Mouse (Mus musculus) limb, embryonic 12.5 days (tissue): ENCODE measurements around the gene Smurf2. TPM values are rescaled to one million over a fixed set of nuclear protein-coding genes. Genes with fewer than 3 reads are reported as not detected.

ENCODE experiments used
- ATAC-seq: fragments of 200-750 bp; cut with Nextera tagmentation; 2 replicates; pipeline ENCODE4 v1.8.0; 2017; ENCODE audit warnings: low read depth, moderate TSS enrichment; ENCODE audit not compliant: insufficient number of reproducible peaks, insufficient read depth, low FRiP score, low TSS enrichment
- H3K27ac ChIP-seq: fragments of 300-500 bp; sonication (generic); 2 replicates; pipeline ENCODE4 v1.5.1; 2016; ENCODE audit warnings: mild to moderate bottlenecking, moderate library complexity
- H3K27me3 ChIP-seq: fragments of 300-500 bp; sonication (generic); 2 replicates; pipeline ENCODE4 v1.6.1; 2016; ENCODE audit warnings: mild to moderate bottlenecking, moderate library complexity
- H3K36me3 ChIP-seq: fragments of 300-500 bp; sonication (generic); 2 replicates; pipeline ENCODE4 v1.6.1; 2016; ENCODE audit warnings: mild to moderate bottlenecking, moderate library complexity
- H3K4me1 ChIP-seq: fragments of 300-500 bp; sonication (generic); replicated peaks from 2 replicates; pipeline ENCODE4 v1.6.1; 2016
- H3K4me2 ChIP-seq: fragments of 300-500 bp; sonication (generic); 2 replicates; pipeline ENCODE4 v1.6.1; 2016; ENCODE audit warnings: mild to moderate bottlenecking, moderate library complexity
- H3K4me3 ChIP-seq: fragments of 300-500 bp; sonication (generic); replicated peaks from 2 replicates; pipeline ENCODE4 v1.5.1; 2016; ENCODE audit warnings: mild to moderate bottlenecking
- H3K9ac ChIP-seq: fragments of 300-500 bp; sonication (generic); replicated peaks from 2 replicates; pipeline ENCODE4 v1.6.1; 2016; ENCODE audit warnings: mild to moderate bottlenecking, moderate library complexity
- H3K9me3 ChIP-seq: fragments of 300-500 bp; sonication (generic); 2 replicates; pipeline ENCODE4 v1.6.1; 2016; ENCODE audit warnings: mild to moderate bottlenecking, moderate library complexity
- WGBS: fragments of 180-500 bp; shearing (Covaris S2); methylation state at CpG from one replicate; pipeline ENCODE4 v1.1.7; 2016; 5-methylcytosine and 5-hydroxymethylcytosine counted together
- polyA plus RNA-seq: library from polyadenylated mRNA; unstranded; fragments of >200 nt; fragmentation: Nextera tagmentation; extraction: Ambion mirVana; gene quantifications from 2 replicates; pipeline ENCODE4 v1.2.1, GENCODE M21; 2016

Smurf2 gene
- polyA plus RNA-seq, 1 experiment from 2014 or later = 16.1 TPM

DNA sequence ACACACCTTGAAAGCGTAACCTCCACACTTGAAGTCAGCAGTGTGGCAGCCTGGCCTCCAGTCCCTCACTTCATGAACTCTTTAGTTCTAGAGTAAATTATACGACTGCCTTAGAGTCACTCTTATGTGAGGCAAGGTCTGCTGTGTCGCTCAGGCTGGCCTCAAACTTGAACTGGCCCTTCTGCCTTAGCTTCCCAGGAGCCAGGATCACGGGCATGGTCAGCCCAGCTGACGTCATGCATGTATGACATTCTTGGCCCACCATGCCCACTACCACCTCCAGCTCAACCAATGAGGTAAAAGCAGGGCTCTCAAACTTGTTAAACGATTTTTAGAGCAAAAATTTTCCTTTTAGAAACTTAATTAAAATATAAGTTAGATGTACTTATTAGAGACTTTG, 99.1 kb downstream of the Smurf2 start:
- ATAC-seq = no peak
- no peak overlapping the region for H3K4me2 ChIP-seq
- H3K4me1 ChIP-seq = peaks cover 12% of the 10 kb centered on the region
- peaks cover 81% of the 10 kb centered on the region for H3K36me3 ChIP-seq
- H3K9ac ChIP-seq = no peak overlapping the region
- WGBS = 90% methylated on average over 6 of the region's 6 CpGs
- no peaks in the 10 kb centered on the region for H3K9me3 ChIP-seq
- H3K27me3 ChIP-seq = no peaks in the 10 kb centered on the region
- H3K4me3 ChIP-seq = no peak overlapping the region
- H3K27ac ChIP-seq = no peak overlapping the region

DNA sequence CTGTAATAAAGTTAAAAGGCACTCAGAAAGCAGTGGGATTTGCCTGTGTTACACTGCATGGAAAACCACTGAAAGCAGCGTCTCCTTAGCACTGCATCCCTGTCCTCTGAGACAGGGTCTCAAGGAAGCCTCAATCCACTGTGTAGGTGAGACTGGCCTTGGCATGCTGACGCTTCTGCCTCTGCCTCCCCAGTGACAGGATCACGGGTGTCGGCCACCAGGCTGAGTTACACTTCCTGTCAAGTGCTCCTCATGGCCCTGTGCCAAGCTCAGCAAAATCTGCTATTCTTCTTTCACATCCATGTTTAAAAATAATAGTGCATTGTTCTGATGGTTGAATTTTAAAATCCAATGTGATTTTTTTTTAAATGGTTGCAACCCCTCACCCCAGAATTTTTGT, 99.5 kb downstream of the Smurf2 start:
- Histone ChIP-seq H3K27ac (no peak overlapping the region), H3K36me3 (peaks cover 81% of the 10 kb centered on the region), H3K4me3 (no peak overlapping the region), H3K9ac (no peak overlapping the region), H3K4me2 (no peak overlapping the region), H3K4me1 (peaks cover 12% of the 10 kb centered on the region), H3K27me3 (no peaks in the 10 kb centered on the region), H3K9me3 (no peaks in the 10 kb centered on the region)
- 67% methylated on average over 4 of the region's 4 CpGs for WGBS
- no peak for ATAC-seq

DNA sequence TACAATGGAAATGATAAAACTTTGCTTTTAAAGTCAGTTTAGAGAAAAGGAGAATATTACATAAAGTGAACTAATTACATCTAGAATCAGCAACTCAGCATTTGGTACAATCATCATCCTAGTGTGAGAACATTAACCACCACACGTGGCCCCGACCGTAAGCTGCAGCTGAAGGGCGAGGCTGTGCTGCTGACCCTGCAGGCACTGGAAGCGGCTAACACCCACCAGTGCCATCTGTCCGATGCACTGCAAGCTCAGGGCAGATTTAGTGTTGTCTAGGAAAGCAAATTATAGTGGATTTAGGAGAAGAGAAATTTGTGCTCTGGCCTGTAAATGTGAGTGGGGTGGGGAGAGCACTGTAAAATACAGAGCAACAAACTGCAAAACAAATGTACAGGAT, 100.3 kb downstream of the Smurf2 start:
- H3K27me3 ChIP-seq = no peaks in the 10 kb centered on the region
- H3K4me3 ChIP-seq = no peak overlapping the region
- WGBS = 75% methylated on average over 6 of the region's 6 CpGs
- H3K27ac ChIP-seq = no peak overlapping the region
- peaks cover 12% of the 10 kb centered on the region for H3K4me1 ChIP-seq
- peaks cover 86% of the 10 kb centered on the region for H3K36me3 ChIP-seq
- no peaks in the 10 kb centered on the region for H3K9me3 ChIP-seq
- ATAC-seq = no peak
- no peak overlapping the region for H3K4me2 ChIP-seq
- no peak overlapping the region for H3K9ac ChIP-seq

DNA sequence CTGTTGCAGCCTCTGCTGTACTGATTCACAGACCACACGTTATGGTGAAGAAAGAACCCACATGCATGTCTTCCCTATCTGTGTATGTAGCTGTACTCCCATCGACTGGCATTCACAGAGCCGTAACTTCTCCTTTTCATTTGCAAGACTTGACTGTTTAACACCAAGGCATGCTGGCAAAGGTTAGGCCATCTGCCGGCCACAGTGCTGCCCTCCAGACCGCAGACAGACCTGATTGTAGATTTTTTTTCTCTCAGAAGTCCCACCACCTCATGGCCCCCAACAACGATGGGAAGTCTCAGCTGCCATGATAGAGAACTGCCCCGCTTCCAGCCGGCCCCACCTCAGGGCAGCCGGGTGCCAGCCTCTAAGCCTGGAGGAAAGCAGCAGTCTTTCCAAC, 100.9 kb downstream of the Smurf2 start:
- 91% methylated on average over 9 of the region's 9 CpGs for WGBS
- Histone ChIP-seq H3K9ac (no peak overlapping the region), H3K4me2 (no peak overlapping the region), H3K4me3 (no peak overlapping the region), H3K27ac (no peak overlapping the region), H3K4me1 (peaks cover 12% of the 10 kb centered on the region), H3K36me3 (peaks cover 90% of the 10 kb centered on the region), H3K9me3 (no peaks in the 10 kb centered on the region), H3K27me3 (no peaks in the 10 kb centered on the region)
- no peak for ATAC-seq

DNA sequence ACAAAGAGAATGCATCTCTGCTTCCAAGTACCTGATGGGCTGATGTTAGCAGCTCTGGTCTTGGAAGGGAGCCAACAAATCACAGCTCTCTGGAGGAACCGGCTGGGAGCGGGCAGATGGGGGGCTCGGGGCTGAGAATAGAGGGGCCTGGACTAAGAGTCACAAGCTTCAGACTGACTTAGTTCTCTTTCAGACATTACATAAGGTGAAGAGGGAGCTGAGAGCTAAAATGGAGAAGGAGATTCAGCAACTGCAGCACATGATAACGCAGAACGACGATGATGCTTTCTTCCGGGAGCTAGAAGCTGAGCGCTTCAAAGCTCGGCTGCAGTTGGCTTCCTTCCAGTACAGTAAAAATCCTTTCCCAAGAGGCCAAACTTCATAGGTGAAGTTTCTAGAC, 102.2 kb downstream of the Smurf2 start:
- WGBS = 70% methylated on average over 9 of the region's 9 CpGs
- no peaks in the 10 kb centered on the region for H3K9me3 ChIP-seq
- H3K36me3 ChIP-seq = peaks cover 92% of the 10 kb centered on the region
- no peak for ATAC-seq
- no peak overlapping the region for H3K9ac ChIP-seq
- H3K4me3 ChIP-seq = no peak overlapping the region
- no peak overlapping the region for H3K4me2 ChIP-seq
- peaks cover 12% of the 10 kb centered on the region for H3K4me1 ChIP-seq
- H3K27ac ChIP-seq = no peak overlapping the region
- no peaks in the 10 kb centered on the region for H3K27me3 ChIP-seq

DNA sequence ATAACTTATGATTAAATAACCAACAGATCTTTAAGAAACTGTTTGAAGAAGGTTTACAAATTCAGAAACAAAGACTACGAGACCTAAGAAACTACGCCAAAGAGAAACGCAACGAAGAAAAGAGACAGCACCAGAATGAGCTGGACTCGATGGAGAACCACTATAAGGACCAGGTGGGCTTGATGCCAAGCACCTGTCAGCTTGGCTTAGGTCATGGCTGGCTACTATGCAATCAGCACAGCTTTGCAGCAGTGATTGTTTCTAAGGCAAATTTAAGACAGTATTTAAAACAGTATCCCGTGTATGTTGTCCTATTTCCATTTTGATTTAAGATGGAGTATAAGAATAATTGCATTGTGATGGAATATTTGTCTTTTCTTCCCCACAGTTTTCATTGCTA, 102.7 kb downstream of the Smurf2 start:
- H3K4me3 ChIP-seq = no peak overlapping the region
- no peaks in the 10 kb centered on the region for H3K27me3 ChIP-seq
- no peaks in the 10 kb centered on the region for H3K9me3 ChIP-seq
- H3K27ac ChIP-seq = no peak overlapping the region
- no peak overlapping the region for H3K9ac ChIP-seq
- no peak for ATAC-seq
- H3K36me3 ChIP-seq = peaks cover 92% of the 10 kb centered on the region
- peaks cover 12% of the 10 kb centered on the region for H3K4me1 ChIP-seq
- WGBS = 94% methylated on average over 6 of the region's 6 CpGs
- no peak overlapping the region for H3K4me2 ChIP-seq

DNA sequence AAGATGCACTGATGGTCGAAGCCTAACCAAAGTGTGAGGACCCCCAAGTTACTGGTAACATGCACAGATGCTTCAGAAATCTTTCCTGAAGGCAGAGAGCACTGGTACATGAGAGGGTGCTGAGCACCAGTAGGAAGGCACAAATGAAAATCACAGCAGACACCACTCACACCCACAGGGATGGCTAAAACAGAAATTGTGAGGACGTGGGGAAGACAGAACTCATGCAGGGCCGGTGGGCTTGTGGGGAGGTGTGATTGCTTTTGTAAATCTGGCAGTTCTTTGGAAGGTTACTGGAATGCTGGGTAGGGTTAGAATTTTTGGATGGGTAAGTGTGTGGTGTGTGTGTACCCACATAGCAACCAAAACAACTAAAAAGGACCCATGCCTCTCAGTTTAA, 103.4 kb downstream of the Smurf2 start:
- Histone ChIP-seq H3K4me3 (no peak overlapping the region), H3K27ac (no peak overlapping the region; the same call in 1 of the 2 replicates), H3K4me1 (peaks cover 12% of the 10 kb centered on the region), H3K9ac (no peak overlapping the region), H3K36me3 (peaks cover 92% of the 10 kb centered on the region), H3K4me2 (no peak overlapping the region), H3K9me3 (no peaks in the 10 kb centered on the region), H3K27me3 (no peaks in the 10 kb centered on the region)
- no peak for ATAC-seq
- WGBS = 89% methylated on average over 3 of the region's 3 CpGs

DNA sequence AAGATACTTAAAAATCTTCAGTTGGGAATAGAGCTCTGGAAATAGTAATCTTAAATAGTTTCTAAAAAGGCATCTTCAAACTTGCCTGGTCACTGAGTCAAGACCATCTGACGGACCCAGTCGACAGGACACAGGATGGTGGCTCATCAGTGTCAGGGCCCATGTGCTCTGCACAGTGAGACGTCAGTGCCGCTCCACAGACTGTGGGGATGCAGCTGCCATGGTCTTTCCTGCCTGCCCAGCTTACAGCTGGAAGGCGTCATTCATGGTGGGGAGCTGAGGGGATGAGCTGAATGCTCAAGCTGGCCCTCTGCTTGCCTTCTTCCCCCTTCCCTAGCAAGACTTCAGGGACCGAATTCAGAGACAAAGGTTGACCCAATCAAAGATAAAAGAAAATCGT, 104.2 kb downstream of the Smurf2 start:
- Histone ChIP-seq H3K36me3 (peaks cover 96% of the 10 kb centered on the region), H3K4me2 (no peak overlapping the region), H3K27me3 (no peaks in the 10 kb centered on the region), H3K27ac (no peak overlapping the region), H3K9ac (no peak overlapping the region), H3K4me1 (peaks cover 12% of the 10 kb centered on the region), H3K9me3 (no peaks in the 10 kb centered on the region), H3K4me3 (no peak overlapping the region)
- no peak for ATAC-seq
- WGBS = 86% methylated on average over 7 of the region's 7 CpGs

DNA sequence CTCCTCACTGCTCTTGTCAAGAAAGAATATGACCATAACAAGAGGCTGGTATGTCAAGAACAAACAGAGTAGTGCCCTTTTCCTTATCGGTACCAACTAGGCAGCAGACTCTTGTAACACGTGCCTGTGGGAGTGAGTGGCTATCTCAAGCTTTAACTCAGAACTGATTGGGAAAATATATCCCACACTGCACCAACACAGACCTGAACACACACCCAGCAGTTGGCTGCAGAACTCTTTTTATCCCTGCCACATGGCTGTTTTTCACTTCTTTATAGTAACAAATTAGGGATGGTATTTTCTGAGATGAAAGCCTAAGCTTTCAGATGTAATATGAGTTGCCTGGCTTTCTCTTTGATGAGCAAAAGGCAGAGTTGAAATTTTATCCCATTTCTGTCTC, 104.8 kb downstream of the Smurf2 start:
- H3K4me1 ChIP-seq = peaks cover 12% of the 10 kb centered on the region
- no peak for ATAC-seq
- H3K27ac ChIP-seq = no peak overlapping the region
- H3K27me3 ChIP-seq = no peaks in the 10 kb centered on the region
- no peak overlapping the region for H3K9ac ChIP-seq
- H3K9me3 ChIP-seq = no peaks in the 10 kb centered on the region
- H3K4me3 ChIP-seq = no peak overlapping the region
- no peak overlapping the region for H3K4me2 ChIP-seq
- H3K36me3 ChIP-seq = peaks cover 96% of the 10 kb centered on the region
- 86% methylated on average over 2 of the region's 2 CpGs for WGBS

DNA sequence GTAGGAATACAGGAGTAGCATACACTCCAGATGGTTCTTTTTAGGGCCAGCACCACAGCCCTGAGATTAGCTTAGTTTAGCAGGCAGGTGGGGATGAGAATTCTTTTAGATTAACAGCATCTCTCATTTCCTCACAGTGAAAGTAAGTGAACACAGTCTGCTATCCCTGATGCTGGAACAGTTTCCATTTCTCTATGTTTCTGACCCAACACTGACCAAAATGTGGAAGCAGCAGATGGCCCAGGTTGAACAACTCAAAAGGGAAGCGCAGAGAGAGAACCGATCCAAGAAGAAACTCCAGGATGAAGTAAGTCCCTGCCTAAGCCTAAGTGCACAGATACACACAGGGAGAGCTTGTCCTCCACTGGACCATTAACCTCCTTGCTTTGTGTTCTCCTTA, 105.2 kb downstream of the Smurf2 start:
- H3K36me3 ChIP-seq = peaks cover 97% of the 10 kb centered on the region
- no peaks in the 10 kb centered on the region for H3K9me3 ChIP-seq
- H3K27ac ChIP-seq = no peak overlapping the region; the same call in 1 of the 2 replicates
- no peaks in the 10 kb centered on the region for H3K27me3 ChIP-seq
- 97% methylated on average over 2 of the region's 2 CpGs for WGBS
- no peak overlapping the region for H3K9ac ChIP-seq
- peaks cover 12% of the 10 kb centered on the region for H3K4me1 ChIP-seq
- no peak overlapping the region for H3K4me3 ChIP-seq
- no peak overlapping the region for H3K4me2 ChIP-seq
- no peak for ATAC-seq

DNA sequence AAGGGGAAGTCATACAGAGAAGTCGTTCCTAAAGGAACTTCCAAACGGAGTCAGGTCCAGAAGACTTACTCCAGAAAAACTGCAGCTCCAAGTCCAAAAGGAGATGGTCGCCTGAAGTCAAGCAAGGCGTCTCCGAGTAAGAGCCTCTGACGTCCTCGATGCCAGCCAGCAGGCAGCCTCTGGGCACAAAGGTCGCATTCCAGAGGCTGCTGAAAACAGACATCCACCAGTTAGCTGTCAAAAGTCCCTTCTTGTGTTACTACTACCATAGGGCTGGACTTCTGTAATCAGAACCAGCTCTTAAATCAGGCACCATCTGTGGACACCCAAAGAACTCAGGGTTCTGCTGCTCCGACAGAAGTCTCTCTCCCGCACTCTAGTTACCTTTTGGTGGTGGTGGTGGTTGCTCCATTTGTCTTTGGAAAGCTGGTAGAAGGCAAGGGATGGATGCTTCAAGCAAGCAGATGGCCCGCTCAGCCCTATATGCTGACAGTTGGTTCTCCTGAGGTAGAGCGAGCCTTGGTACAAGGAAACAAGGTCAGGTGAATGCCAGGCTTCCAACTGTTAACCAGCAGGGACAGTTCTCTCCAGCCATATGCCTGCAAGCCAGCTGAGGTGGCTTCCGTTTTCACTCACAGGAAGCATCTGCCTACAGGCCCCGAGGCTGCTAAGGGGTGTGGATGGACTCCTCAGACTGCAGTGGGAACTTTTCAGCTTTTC, 105.8 kb downstream of the Smurf2 start:
- Histone ChIP-seq H3K4me1 (peaks cover 12% of the 10 kb centered on the region), H3K27me3 (no peaks in the 10 kb centered on the region), H3K36me3 (peaks cover 98% of the 10 kb centered on the region), H3K4me2 (no peak overlapping the region), H3K4me3 (no peak overlapping the region), H3K9ac (no peak overlapping the region), H3K27ac (no peak overlapping the region; the same call in 1 of the 2 replicates), H3K9me3 (no peaks in the 10 kb centered on the region)
- no peak for ATAC-seq
- 78% methylated on average over 14 of the region's 14 CpGs for WGBS
